Mouse (Mus musculus) spleen, adult 12 weeks (tissue): ENCODE measurements around the gene Tead1.

Source experiments
- DNase-seq: peaks from one replicate; pipeline ENCODE4 v3.0.0; 2022; ENCODE audit warnings: low spot score

Gene Tead1

GRCm38 (mm10) chr7:112859887-112860286 is 180.8 kb downstream of the Tead1 start:
- no peak for DNase-seq

- no peak for DNase-seq
These were observed 183.0 kb downstream of the Tead1 start for GRCm38 (mm10) chr7:112862086-112862485.

GRCm38 (mm10) chr7:112864188-112864587 is 185.1 kb downstream of the Tead1 start:
- DNase-seq = no peak

- DNase-seq = no peak
These were observed 186.6 kb downstream of the Tead1 start for GRCm38 (mm10) chr7:112865739-112866138.

GRCm38 (mm10) chr7:112868551-112869465 is 189.7 kb downstream of the Tead1 start:
- no peak for DNase-seq

- DNase-seq = no peak
These were observed 192.6 kb downstream of the Tead1 start for GRCm38 (mm10) chr7:112871752-112872151.

- no peak for DNase-seq
These were observed 193.5 kb downstream of the Tead1 start for GRCm38 (mm10) chr7:112872435-112873196.

GRCm38 (mm10) chr7:112876128-112876527 is 197.0 kb downstream of the Tead1 start:
- DNase-seq = no peak

GRCm38 (mm10) chr7:112883791-112884274 is 204.7 kb downstream of the Tead1 start:
- DNase-seq = no peak

GRCm38 (mm10) chr7:112885546-112885945 is 206.4 kb downstream of the Tead1 start:
- DNase-seq = no peak

GRCm38 (mm10) chr7:112891883-112892282 is 212.8 kb downstream of the Tead1 start:
- DNase-seq = no peak

- DNase-seq = no peak
These were observed 213.5 kb downstream of the Tead1 start for GRCm38 (mm10) chr7:112892595-112892994.

- DNase-seq = no peak
These were observed 217.2 kb downstream of the Tead1 start for GRCm38 (mm10) chr7:112896363-112896762.

- DNase-seq = no peak
These were observed 222.6 kb downstream of the Tead1 start for GRCm38 (mm10) chr7:112901710-112902109.

- no peak for DNase-seq
These were observed 227.7 kb downstream of the Tead1 start for GRCm38 (mm10) chr7:112906848-112907247.

GRCm38 (mm10) chr7:112907468-112907867 is 228.3 kb downstream of the Tead1 start:
- DNase-seq = no peak

- DNase-seq = no peak
These were observed 230.0 kb downstream of the Tead1 start for GRCm38 (mm10) chr7:112909164-112909563.

GRCm38 (mm10) chr7:112912969-112913368 is 233.9 kb downstream of the Tead1 start:
- no peak for DNase-seq

GRCm38 (mm10) chr7:112915571-112915970 is 236.5 kb downstream of the Tead1 start:
- no peak for DNase-seq

- no peak for DNase-seq
These were observed 238.6 kb downstream of the Tead1 start for GRCm38 (mm10) chr7:112917613-112918278.

- DNase-seq = no peak
These were observed 239.3 kb downstream of the Tead1 start for GRCm38 (mm10) chr7:112918279-112918991.

- no peak for DNase-seq
These were observed 240.7 kb downstream of the Tead1 start for GRCm38 (mm10) chr7:112919845-112920244.
